Mouse (Mus musculus) G1E (cell line): ENCODE data around the gene Map2k5. TPM values are rescaled to one million over a fixed set of nuclear protein-coding genes. Genes with fewer than 3 reads are reported as not detected.
A peak's percentile ranks its signal among the peaks of the same experiment; 100 is the strongest.

Source experiments
- ATAC-seq: 2 replicates; pipeline ENCODE4 v1.8.0; 2016; ENCODE audit warnings: mild to moderate bottlenecking; ENCODE audit not compliant: insufficient number of reproducible peaks, poor library complexity, low FRiP score, severe bottlenecking; ENCODE audit errors: extremely low read depth
- DNase-seq: peaks from one replicate; pipeline ENCODE4 v3.0.0; 2012; ENCODE audit warnings: low spot score
- H3K27me3 ChIP-seq: 2 replicates; pipeline ENCODE4 v1.6.1; 2012; ENCODE audit warnings: mild to moderate bottlenecking, low read length, inconsistent platforms; ENCODE audit not compliant: insufficient read depth
- H3K36me3 ChIP-seq: replicated peaks from 2 replicates; pipeline ENCODE3; 2012; ENCODE audit warnings: mild to moderate bottlenecking, inconsistent platforms
- H3K4me1 ChIP-seq: 2 replicates; pipeline ENCODE4 v1.6.1; 2012; ENCODE audit warnings: low read depth, low read length, inconsistent platforms, mixed read lengths; ENCODE audit not compliant: insufficient read depth
- H3K4me3 ChIP-seq: 2 replicates; pipeline ENCODE4 v1.5.1; 2012; ENCODE audit warnings: low read depth, mild to moderate bottlenecking, inconsistent platforms, low read length, moderate library complexity, mixed read lengths
- H3K9me3 ChIP-seq: replicated peaks from 2 replicates; pipeline ENCODE4 v1.6.1; 2012; ENCODE audit warnings: inconsistent platforms
- CTCF ChIP-seq: IDR thresholded peaks from 2 replicates; pipeline ENCODE4 v1.5.1; 2012; ENCODE audit warnings: low read depth, low read length, inconsistent platforms, mixed read lengths
- GATA1 ChIP-seq: IDR thresholded peaks from 2 replicates; pipeline ENCODE4 v1.6.1; 2012; ENCODE audit warnings: borderline replicate concordance, low read length, inconsistent platforms, mixed read lengths
- GATA2 ChIP-seq: IDR thresholded peaks from 2 replicates; pipeline ENCODE4 v1.6.1; 2012; ENCODE audit warnings: low read depth, low read length, inconsistent platforms, borderline replicate concordance
- POLR2AphosphoS5 ChIP-seq: IDR thresholded peaks from 2 replicates; pipeline ENCODE4 v1.6.1; 2012; ENCODE audit warnings: low read depth, low read length, inconsistent platforms; ENCODE audit not compliant: insufficient replicate concordance
- TAL1 ChIP-seq: conservative IDR thresholded peaks from 2 replicates; pipeline ENCODE4 v1.6.1; 2012; ENCODE audit warnings: low read depth, low read length, inconsistent platforms, mixed read lengths
- polyA plus RNA-seq: library from polyadenylated mRNA; stranded (reverse); fragments of >175 nt; gene quantifications from 2 replicates; pipeline ENCODE4 v1.2.3, GENCODE M21; 2012
- total RNA-seq, 2 experiments: library from RNA; stranded (forward) in 1 of 2; stranded (reverse) in 1 of 2; fragments of 200-1000 nt in 1 of 2; fragments of >200 nt in 1 of 2; fragmentation: Nextera tagmentation in 1 of 2; gene quantifications; 2 replicates each; pipeline ENCODE4 v1.2.3; 2014 to 2017

Map2k5 gene
- total and polyA plus RNA-seq, 3 experiments, result 18.0 to 32.4 (median 31.8) TPM

GRCm38 (mm10) chr9:63333074-63333473, 44.6 kb downstream of the Map2k5 start:
- DNase-seq (no peak), ATAC-seq (no peak)
- no peaks in the 10 kb centered on the region for H3K4me1 ChIP-seq
- no peak for TF ChIP-seq TAL1
- no peak for TF ChIP-seq GATA2
- no peak for TF ChIP-seq POLR2AphosphoS5
- TF ChIP-seq CTCF, result peak; percentile 55; the same call in 1 of the 2 replicates
- no peak for TF ChIP-seq GATA1
- no peaks in the 10 kb centered on the region for H3K27me3 ChIP-seq
- H3K36me3 ChIP-seq, result peaks cover 91% of the 10 kb centered on the region
- no peaks in the 10 kb centered on the region for H3K9me3 ChIP-seq
- H3K4me3 ChIP-seq, result no peak overlapping the region

- DNase-seq, result no peak
- Histone ChIP-seq H3K36me3 (peaks cover 82% of the 10 kb centered on the region), H3K4me3 (no peak overlapping the region), H3K4me1 (no peaks in the 10 kb centered on the region), H3K27me3 (no peaks in the 10 kb centered on the region), H3K9me3 (no peaks in the 10 kb centered on the region)
- no peak for ATAC-seq
- no peak for TF ChIP-seq TAL1
- TF ChIP-seq CTCF, result 0 out of 2 replicates have a peak, but pooled peaks have one; percentile 17
Measured at GRCm38 (mm10) chr9:63331246-63331645, 46.5 kb downstream of the Map2k5 start.

GRCm38 (mm10) chr9:63328958-63329685, 48.6 kb downstream of the Map2k5 start:
- no peak for ATAC-seq
- no peaks in the 10 kb centered on the region for H3K9me3 ChIP-seq
- no peaks in the 10 kb centered on the region for H3K27me3 ChIP-seq
- H3K4me3 ChIP-seq, result no peak overlapping the region
- H3K36me3 ChIP-seq, result peaks cover 76% of the 10 kb centered on the region
- no peaks in the 10 kb centered on the region for H3K4me1 ChIP-seq
- DNase-seq, result no peak
- TF ChIP-seq CTCF (no peak), TAL1 (no peak), GATA1 (no peak), POLR2AphosphoS5 (no peak), GATA2 (no peak)

GRCm38 (mm10) chr9:63315231-63315630, 62.5 kb downstream of the Map2k5 start:
- peaks cover 52% of the 10 kb centered on the region for H3K36me3 ChIP-seq
- ATAC-seq, result no peak
- H3K4me3 ChIP-seq, result no peak overlapping the region
- H3K9me3 ChIP-seq, result no peaks in the 10 kb centered on the region
- DNase-seq, result no peak
- TF ChIP-seq CTCF (no peak), GATA2 (no peak), TAL1 (no peak), GATA1 (no peak), POLR2AphosphoS5 (no peak)
- no peaks in the 10 kb centered on the region for H3K4me1 ChIP-seq
- no peaks in the 10 kb centered on the region for H3K27me3 ChIP-seq

- H3K4me1 ChIP-seq, result no peaks in the 10 kb centered on the region
- no peak for DNase-seq
- no peak overlapping the region for H3K4me3 ChIP-seq
- no peak for ATAC-seq
- peaks cover 54% of the 10 kb centered on the region for H3K36me3 ChIP-seq
- H3K9me3 ChIP-seq, result no peaks in the 10 kb centered on the region
- no peak for TF ChIP-seq GATA1
- TF ChIP-seq TAL1, result no peak
- no peak for TF ChIP-seq GATA2
- TF ChIP-seq CTCF, result no peak
- TF ChIP-seq POLR2AphosphoS5, result no peak
- H3K27me3 ChIP-seq, result no peaks in the 10 kb centered on the region
Measured at GRCm38 (mm10) chr9:63314126-63314525, 63.6 kb downstream of the Map2k5 start.

- DNase-seq (no peak), ATAC-seq (no peak)
Measured at GRCm38 (mm10) chr9:63309956-63310355, 67.7 kb downstream of the Map2k5 start.

GRCm38 (mm10) chr9:63309008-63309407, 68.7 kb downstream of the Map2k5 start:
- ATAC-seq, result no peak

More at GRCm38 (mm10) chr9:63309956-63310355, 67.7 kb downstream of the Map2k5 start:
- no peaks in the 10 kb centered on the region for H3K4me1 ChIP-seq
- TF ChIP-seq GATA2 (no peak), GATA1 (no peak), CTCF (no peak), TAL1 (no peak), POLR2AphosphoS5 (no peak)
- H3K27me3 ChIP-seq, result no peaks in the 10 kb centered on the region
- H3K9me3 ChIP-seq, result no peaks in the 10 kb centered on the region
- H3K4me3 ChIP-seq, result no peak overlapping the region
- peaks cover 56% of the 10 kb centered on the region for H3K36me3 ChIP-seq

More at GRCm38 (mm10) chr9:63309008-63309407, 68.7 kb downstream of the Map2k5 start:
- Histone ChIP-seq H3K4me1 (no peaks in the 10 kb centered on the region), H3K9me3 (no peaks in the 10 kb centered on the region), H3K36me3 (peaks cover 50% of the 10 kb centered on the region), H3K27me3 (no peaks in the 10 kb centered on the region), H3K4me3 (no peak overlapping the region)
- no peak for DNase-seq
- TF ChIP-seq POLR2AphosphoS5 (no peak), GATA2 (no peak), GATA1 (no peak), TAL1 (no peak), CTCF (no peak)
